Mouse (Mus musculus): Measurements from ENCODE around the gene Vsig10.
"Not testable (repeated sequence)": the region's sequence is repeated elsewhere in the genome, so short reads cannot be mapped to it uniquely, and the experiment has no call there.

Vsig10 gene

DNA sequence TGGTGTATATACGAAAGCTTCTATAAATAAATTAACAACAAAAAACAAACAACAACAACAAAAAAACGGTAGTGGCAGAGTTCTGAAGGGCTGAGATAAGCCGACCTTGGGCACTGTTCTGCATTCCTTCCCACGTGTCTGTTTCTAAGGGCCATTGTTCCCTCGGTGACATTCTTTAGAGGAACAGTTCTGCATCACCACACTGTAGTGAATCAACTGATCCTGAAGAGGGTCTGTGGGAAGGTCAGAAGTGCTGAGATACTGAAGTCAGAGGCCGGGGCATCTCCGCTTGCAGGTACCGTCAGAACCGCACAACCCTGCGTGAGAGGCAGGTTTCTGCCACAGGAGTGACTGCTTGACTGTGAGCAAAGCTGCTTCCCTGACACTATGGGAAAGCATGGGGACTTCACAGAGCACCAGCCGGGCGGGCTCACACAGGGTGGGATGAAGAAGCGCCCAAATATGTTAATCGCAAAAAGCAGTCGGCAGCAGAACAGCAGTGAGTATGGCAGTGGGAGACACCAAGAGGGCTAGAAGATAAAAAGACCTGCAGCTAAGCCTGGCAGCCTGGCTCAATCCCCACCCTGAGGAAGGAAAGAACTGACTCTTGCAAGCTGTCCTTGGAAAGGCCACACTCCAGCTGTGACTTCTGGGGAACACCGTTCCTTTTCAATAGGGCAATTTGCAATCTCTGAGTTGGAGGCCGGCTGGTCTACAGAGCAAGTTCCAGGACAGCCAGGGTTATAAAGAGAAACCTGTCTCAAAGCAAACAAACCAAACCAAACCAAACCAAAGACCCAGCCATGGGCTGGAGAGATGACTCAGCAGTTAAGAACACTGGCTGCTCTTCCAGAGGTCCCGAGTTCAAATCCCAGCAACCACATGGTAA is 14.9 kb upstream of the Vsig10 start:
- no peak for DNase-seq

DNA sequence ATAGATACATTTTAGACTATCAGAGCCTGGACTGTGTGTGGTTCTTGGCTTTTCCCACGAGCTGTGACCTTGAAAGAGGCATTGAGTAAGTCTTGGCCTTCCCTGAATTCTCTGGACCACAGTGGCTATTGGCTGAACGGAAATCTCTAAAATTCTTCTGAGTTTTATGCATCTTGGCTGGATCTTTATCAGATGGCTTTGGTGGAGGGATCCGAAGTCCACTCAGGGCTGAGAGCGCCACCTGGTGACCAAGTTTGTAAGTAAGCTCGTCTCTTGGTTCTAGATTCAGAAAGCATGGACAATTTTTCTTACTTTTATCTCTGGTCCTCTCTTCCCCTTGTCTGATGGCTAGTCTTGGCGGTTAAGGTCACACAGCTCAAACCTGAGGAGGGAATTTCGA is 13.9 kb upstream of the Vsig10 start:
- DNase-seq = peak; percentile 72 to 88

DNA sequence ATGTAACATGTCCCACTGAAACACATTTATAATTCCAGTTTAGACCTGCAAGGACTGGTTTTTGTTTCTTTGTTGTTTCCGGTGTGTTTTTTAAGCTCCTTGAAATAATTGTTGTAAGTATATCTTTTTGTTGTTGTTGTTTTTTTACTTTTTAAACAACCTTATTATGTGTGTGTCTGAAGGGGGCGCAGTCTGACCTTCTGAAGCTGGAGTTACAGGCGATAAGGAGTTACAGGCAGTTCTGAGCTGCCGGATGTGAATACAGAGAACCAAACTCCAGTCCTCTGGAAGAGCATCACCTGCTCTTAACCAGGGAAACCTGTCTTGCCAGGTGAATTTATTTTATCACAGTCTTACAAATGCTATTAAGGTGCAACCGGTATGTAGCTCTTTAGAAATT is 13.1 kb upstream of the Vsig10 start:
- no peak for DNase-seq

DNA sequence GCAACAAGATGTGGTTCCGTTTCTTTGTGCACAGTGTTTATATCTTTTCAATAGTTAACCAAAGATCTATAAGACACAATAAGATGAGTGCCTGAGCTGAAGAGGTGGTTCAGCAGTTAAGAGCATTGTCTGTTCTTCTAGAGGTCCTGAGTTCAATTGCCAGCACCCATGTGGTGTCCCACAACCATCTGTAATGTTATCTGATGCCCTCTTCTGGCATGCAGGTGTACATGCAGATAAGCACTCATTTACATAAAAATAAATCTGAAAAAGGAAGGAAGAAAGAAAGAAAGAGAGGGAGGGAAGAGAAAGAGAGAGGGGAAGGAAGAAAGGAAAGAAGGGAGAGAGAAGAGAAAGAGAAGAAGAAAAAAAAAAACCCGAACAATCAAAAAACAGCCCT is 12.1 kb upstream of the Vsig10 start:
- DNase-seq = no peak

DNA sequence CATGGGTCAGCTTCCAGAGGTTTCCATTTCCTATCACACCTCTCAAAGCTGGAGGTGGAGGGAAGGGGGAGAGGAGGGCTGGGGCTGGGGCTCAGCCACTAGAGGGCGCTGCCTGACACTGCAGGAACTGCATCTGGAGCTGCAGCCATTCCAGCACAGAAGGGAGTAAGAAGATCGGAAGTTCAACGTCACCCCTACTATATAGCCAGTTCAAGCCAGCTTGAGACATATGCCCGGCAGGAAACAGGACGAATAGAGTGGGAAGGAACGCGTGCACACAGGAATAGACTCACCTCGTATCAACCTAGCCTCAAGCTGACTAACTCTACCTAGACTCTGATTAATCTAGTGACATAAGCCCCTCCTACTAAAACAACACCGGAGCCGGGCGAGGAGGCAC is 11.2 kb upstream of the Vsig10 start:
- peak; percentile 72 to 82 for DNase-seq

DNA sequence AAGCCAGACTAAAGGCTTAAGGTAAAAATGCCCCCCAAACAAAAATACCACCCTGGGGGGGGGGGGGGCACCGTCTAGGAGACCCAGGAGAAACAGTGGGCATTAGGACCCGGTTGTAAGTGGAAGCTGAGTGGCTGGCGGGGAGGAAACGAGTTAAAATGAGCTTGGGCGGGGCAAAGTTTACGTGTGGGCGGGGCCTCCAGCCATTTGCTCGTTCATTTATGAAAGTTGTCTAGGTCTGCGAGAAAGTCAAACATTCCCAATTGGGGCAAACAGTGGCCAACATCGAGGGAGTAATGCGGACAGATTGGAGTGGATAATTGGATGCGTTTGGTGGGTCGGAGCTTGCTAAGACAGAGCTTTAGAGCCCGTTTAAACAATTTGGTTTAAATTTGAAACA is 5.5 kb upstream of the Vsig10 start:
- peak; percentile 66 to 84 for DNase-seq

DNA sequence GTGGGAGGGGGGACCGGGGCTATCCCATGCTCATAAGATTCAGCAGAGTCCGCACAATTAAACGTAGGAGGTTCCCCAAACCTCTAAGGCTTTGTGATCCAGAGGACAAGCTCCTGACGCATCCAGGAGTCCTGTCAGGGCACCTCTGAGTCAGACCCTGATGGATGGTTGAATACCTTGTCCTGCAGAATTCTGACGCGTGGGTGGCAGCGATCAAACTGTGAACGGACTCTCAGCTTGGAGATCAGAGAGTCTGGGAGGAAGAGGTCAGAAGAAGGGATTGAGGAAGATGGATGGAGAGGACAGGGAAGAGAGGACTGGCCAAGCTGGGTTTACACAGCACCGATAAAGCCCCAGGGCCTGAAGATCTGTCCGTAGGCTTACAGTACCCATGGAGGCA is 5.0 kb upstream of the Vsig10 start:
- DNase-seq = no peak

DNA sequence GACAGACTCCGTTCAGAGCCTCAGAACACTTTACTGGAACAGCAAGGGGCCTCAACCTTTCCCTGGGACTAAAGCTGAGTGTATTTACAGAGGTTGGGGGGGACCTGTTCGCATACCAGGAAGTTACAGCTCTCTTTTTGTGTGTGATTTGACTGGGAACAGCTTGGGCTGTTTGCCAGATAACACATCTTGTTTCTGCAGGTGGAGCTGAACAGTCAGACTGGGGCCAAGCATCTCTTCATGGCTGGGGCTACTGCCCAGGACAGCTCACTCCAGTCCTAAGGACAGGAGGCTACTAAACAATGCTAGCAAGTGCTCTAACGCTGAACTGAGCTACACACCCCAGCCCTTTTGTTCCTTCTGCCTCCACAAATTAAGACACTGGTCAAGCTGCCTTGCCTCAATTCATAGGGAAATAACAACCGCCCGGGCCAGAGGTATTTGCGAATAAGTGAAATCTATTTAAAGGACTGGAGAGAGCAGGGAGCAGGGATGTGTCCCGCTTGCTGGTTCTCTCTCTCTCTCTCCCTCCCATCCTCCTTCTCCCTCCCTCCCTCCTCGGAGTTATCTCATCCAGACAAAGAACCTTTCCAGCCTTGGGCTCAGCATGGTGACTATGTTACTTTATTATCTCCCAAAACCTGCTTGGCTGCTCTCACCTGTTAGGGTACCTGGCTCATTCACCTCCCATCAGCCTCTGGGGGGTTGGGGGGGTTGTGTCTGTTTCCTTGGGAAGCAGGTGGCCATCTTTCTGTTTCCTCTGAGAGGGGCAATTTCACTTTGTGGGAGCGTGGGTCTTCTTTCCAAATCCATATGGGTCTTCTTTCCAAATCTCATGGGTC is 4.1 kb upstream of the Vsig10 start:
- DNase-seq = no peak

DNA sequence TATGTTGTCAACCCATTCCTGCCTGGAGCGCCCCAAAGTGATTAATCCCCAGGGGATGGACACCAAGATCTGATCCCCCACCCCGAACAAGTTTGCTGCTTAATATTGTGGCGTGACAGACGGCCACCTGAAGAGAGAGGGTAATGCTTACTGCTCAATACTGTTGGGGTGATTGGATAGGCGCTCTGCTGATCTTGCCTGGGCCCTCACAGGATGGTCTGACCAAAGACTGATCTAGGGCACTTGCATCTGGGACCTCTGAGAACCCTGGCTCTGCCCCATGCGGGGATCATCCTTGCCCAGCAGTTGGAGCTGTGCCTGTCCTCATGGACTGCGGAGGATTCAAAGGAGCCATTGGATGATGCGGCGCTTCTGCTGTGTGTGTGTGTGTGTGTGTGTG is 4.9 kb downstream of the Vsig10 start:
- no peak for DNase-seq

DNA sequence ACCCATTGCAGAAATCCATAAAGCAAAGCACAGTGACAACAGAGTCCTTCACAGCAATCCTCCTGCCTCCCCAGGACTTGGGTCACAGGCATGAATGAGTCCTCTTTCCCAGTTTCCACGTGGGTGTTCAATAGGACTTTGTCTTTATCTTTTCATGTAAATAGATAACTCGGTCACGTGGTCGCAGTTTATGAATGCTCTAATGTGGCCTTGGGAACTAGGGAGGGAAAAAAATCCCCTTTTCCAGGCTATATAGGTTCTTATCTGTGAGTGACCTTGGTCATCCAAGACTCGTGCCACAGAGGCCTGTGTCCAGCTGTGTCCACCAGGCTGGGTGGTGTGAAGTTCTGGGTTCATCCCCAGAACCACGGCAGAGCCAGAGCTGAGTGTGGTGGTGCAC is 7.5 kb downstream of the Vsig10 start:
- no peak for DNase-seq

DNA sequence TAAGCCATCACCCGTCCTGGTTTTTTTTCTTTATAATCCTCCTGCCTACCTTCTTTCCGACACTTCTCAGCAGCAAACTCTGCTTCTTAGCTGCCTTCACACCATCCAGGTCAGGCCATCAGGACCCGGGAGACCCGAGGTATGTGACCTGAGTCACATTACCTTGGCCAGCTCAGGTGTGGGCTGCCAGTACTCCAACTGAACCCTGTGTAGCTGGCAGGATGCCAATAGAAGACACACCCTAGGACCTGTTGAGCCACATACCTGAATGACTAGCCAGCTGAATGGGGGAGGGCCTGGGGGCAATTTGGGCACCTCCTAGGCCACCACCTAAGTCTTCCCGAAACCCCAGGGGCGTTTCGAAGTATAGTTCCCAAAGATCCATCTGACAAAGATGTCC is 11.6 kb downstream of the Vsig10 start:
- DNase-seq = peak in 1 of 2 experiments; percentile 24

DNA sequence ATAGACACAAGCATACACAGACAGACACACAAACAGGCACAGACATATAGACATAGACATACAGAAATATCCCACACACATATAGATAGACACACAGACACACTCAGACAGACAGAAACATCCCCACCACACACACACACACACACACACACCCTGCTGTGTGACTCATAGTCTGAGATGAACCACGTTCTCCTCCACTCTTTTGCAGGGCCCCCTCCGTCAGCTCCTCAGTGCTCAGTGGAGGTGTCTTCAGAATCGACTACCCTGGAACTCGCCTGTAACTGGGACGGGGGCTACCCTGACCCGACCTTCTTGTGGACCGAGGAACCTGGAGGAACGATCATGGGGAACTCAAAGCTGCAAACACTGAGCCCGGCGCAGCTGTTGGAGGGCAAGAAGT is 19.1 kb downstream of the Vsig10 start:
- no peak for DNase-seq

DNA sequence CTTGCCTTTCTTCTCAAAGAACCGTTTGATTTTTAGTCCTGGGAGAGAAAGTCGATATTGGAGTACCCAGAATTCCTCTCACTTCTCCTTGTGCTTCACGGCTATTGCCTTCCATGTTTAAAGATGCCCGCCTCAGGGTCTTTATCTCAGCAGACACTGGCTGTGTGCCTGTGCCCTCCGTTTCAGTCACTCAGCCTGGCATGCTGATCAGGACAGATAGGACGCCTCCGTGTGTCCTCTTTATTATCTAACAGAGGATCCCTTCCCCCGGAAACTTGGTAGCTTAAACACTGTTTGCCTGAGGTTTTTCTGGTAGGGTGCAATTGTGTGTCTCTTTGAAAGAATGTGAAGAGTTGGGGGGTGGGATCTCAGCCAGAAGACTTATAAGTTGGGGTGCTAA is 19.6 kb downstream of the Vsig10 start:
- no peak for DNase-seq

DNA sequence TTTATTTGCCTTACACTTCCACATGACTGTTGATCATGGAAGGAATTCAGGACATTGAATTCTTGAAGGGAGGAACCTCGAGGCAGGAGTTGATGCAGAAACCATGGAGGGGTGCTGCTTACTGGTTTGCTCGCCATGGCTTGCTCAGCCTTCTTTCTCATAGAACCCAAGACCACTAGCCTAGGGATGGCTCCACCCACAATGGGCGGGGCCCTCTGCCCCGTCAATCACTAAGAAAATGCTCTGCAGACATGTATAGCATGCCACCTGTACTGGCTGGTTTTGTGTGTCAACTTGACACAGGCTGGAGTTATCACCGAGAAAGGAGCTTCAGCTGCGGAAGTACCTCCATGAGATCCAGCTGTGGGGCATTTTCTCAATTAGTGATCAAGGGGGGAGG is 21.2 kb downstream of the Vsig10 start:
- DNase-seq = no peak

DNA sequence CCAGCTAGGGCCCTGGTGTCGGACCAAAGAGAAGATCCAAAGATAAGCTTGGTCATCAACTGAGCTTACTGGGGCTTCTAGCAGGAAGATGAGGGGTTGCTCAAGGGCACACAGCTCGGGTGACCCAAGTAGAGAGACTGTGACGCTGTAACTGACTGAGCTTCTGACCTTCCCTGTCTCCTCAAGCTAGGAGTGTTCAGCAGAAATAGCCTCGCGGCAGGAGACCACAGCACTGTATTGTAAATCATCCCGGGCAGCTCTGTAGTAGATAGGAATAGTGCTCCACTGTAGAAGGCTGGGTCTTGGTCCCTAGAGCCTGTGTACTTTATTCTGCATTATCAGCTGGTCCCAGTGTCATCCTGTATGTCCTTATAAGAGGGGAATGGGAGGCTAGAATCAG is 23.0 kb downstream of the Vsig10 start:
- DNase-seq = no peak

DNA sequence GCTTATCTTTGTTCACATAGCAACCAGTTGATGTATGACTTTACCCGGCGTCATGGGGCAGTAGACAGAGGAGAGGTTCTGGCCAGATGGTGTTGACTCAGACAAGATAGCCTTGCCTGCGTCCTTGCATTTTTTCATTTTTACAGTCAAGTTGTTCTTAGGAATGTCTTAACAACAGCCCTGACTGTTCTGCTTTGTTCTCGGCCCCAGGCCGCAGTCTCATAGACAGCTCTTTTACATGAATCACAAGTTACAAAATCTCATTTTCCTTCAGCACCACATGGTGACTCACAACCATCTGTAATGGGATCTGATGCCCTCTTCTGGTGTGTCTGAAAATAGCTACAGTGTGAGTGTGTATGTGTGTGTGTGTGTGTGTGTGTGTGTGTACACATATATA is 25.6 kb downstream of the Vsig10 start:
- not testable (repeated sequence) for DNase-seq

DNA sequence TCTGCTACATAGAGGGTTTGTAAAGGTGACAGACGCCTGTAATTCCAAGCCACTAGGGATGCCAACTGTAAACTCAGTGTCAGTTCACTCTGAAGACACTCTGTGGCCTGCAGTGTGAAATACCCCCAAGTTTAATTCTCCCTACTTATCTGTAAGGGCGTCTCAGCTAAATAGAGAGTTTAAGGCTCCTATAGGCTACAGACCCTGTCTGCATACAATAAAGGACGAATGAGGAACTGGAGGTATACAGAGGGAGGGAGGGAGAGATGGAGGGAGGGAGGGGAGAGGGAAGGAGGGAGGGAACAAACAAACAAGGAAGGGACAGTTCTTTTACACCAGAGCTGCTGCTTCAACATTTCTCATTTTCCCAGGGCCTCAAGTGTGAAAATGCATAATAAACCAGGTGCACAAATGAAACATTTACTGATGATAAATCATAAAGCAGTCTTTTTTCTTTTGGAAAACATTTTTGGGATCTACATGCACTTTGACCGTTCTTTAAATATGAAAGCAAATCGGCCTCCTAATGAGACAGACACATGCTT is 26.6 kb downstream of the Vsig10 start:
- DNase-seq = no peak

DNA sequence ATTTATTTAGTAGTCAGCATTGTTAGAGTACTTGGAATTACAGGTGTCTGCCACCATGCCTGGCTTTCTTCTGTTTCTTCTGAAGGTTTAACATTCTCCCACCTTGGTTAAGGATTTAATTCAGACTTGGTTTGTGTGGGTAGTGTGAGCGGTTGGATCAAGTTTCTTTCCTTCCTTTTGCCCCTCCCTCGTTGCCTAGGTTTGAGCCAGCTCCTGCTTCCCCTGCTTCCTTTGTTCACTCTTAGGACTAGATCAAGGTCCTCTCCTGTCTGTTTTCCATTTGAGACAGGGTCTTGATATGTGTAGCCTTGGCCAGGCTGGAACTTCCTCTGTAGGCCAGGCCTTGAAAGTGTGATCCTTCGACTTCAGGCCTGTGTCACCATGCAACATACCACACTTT is 27.4 kb downstream of the Vsig10 start:
- DNase-seq = no peak

DNA sequence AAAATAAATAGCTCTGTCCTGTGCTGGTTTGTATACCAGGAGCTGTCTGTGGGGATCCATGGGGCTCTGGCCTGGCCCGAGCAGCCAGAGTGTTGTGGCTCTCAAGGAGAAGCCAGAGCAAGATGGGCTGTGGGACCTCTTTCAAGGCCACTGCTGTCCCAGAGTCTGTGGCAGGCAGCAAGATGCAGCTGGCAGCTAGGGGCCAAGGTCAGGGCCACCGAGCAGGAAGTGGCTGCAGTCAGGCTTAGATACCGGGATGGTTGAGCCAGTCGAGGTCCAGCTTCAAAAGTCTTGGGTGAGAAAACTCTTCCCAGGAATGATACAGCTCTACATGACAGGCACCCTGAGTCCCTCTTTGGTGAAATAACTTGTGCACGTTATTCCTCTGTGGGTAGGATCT is 28.1 kb downstream of the Vsig10 start:
- no peak for DNase-seq

DNA sequence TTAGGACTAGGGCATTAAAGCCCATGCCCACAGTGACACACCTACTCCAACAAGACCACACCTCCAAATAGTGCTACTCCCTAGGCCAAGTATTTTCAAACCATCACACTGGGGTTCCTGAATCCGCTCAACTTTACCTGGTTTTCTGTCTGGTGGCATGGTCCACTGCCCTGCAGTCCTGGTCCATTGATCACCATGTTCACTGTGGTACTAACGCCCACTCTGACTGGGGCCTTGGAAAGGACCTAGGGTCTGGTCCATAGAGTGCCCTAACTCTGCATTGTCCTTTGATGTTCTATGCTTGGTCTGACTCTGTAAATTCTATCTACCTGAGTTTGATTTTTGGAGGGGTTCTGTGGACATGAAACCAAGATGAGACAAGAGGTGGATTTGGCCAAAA is 29.0 kb downstream of the Vsig10 start:
- no peak for DNase-seq

DNA sequence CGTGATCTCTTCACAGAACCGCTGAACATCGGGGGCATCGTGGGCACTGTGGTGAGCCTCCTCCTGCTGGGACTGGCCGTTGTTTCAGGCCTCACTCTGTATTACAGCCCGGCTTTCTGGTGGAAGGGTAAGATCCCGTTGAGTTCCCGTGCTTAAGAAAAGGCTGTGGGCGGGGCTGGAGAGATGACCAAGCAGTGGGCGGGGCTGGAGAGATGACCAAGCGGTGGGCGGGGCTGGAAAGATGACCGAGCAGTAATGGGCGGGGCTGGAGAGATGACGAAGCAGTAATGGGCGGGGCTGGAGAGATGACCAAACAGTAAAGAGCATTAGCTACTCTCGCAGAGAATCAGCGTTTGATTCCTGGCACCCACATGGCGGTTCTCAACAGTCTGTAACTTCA is 29.4 kb downstream of the Vsig10 start:
- peak in 1 of 2 experiments; percentile 69 for DNase-seq

DNA sequence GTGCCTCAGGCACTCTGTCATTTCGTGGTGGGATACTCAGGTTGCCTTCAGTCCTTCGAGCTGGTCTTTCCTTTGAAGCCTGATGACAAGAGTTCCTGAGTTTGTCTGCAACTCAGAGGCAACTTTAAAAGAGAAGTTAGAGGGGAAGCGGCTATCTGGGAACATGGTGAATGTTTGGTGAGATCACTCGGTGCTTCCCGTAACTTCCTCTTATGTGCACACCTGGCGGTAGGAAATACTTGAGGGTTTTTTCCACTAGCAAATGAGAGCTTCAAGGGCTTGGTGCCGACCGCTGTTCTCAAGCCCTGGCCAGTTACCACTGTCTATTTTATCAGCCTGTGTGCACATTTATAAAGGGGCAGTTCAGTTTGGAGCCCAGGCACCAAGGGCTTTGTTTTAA is 35.2 kb downstream of the Vsig10 start:
- no peak for DNase-seq

DNA sequence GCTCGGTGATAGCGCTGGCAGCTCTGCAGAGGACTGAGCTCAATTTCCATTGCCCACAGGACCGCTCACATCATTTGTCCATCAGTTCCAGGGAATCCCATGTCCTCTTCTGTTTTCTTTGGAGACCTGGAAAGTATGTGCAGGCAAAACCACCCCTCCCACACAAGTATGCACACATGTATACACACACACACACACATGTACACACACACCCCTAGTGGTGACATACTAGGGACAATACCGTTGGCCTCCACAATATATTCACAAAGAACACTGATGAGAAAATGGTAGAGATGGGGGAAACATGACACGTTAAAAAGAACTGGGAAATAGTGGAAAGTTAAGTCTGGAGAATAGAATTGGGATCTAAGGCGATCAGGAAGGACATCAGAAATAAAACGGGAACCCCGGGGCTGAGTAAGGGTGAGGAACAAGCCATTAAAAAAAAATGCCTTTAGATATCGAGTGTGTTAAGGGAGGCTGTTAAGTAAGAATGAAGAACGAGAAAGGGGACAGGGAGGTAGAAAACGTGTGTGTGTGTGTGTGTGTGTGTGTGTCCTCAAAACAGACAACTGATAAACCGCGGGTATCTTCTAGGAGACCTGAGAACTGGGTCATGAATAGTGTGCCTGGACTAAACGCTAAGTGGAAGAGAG is 36.9 kb downstream of the Vsig10 start:
- DNase-seq = no peak

Measured in kidney, adult 8-10 months (tissue).